Mouse (Mus musculus): ENCODE data around the gene Hid1.

DNA sequence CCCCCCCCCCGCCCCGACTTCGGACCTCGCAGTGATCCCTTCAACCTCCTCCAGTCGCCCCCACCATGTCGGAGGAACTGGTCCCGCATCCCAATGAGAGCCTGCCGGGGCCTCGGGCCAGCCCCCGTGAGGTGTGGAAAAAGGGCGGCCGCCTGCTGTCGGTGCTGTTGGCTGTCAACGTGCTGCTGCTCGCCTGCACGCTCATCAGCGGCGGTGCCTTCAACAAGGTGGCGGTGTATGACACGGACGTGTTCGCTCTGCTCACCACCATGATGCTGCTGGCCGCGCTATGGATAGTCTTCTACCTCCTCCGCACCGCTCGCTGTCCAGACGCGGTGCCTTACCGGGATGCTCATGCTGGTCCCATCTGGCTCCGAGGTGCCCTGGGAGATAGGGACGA, 44.2 kb downstream of the Hid1 start:
- no peak for TF ChIP-seq CTCF (IDR thresholded peaks at IDR 0.05; ENCODE audit: insufficient read depth, low read depth, low read length)
- TF ChIP-seq POLR2A (IDR thresholded peaks at IDR 0.05; ENCODE audit: insufficient read depth, low read depth, low read length), result no peak
